Mouse (Mus musculus) testis, postnatal 10 days (tissue): ENCODE results near the gene Lacc1.

Source experiments
- DNase-seq: peaks from one replicate; pipeline ENCODE4 v3.0.0; 2021; ENCODE audit warnings: low spot score

Lacc1 gene

DNA sequence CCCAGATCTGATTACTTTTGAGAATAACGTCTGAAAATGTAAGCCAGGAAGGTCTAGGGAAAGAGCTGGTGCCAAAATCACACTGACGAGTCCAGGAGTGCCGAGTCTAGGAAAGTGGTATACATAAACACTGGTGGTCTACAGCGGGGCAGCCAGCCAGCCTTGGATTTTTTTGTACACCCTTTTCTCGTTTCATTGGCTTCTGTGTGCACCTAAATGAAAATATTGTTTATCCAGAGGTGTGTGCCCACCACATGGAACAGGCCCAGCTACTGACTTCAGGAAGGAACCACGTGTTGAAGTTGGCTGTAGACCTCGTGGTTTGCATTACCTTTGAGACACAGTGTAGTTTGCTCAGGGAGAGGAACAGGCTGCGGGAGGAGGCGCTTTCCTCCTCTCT is 57.1 kb downstream of the Lacc1 start:
- no peak for DNase-seq
